Comparison of ENCODE assay signal across 10 mouse cellular contexts in the genomic region with DNA sequence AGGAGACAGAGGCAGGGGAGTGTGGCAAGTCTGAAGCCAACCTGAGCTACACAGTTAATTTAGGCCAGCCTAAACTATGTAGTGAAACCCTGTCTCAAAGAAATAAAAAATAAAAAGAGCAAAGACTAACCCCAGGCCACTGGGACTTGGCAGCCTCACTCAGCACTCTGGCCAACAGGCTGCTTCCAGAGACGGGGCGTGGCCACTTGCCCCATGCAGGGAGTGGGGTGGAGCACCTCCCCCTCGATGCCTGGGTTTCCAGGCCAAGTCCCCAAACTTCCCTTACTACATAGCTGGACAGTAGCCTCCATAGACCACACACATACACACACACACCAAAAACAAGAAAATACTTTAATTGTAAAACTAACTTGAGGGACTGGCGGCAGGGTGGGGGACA. TPM values are rescaled to one million over a fixed set of nuclear protein-coding genes. Genes with fewer than 3 reads are reported as not detected.
DNase-seq lines count a peak whose midpoint lies in the region; ATAC-seq and TF ChIP-seq lines count a peak whose summit lies in the region.
"Had no signal": no experiment of that assay in that cellular context is flagged by ENCODE, and none has a peak within 500 bp of the region (broad histone marks: within the 10 kb centered on the region; RNA-seq: fewer than 3 reads in every experiment).

No protein-coding gene starts in this region.

- peak; percentile 63; the same call in 1 of the 2 replicates for ATAC-seq in kidney, embryonic 15.5 days (replicated peaks; ENCODE audit: low FRiP score)
- ATAC-seq in stomach, postnatal 0 days (ENCODE audit: low FRiP score, low TSS enrichment): peak; percentile 38; the same call in 1 of the 2 replicates
- no peak for ATAC-seq in midbrain, embryonic 14.5 days (ENCODE audit: low FRiP score, low TSS enrichment)

- no peak overlapping the region for H3K4me2 ChIP-seq in kidney, embryonic 15.5 days
- no peak overlapping the region for H3K4me2 ChIP-seq in stomach, postnatal 0 days (replicated peaks; ENCODE audit: low read depth)
- no peak overlapping the region for H3K4me2 ChIP-seq in midbrain, embryonic 14.5 days (ENCODE audit: low read length)
- H3K4me2 ChIP-seq: midbrain, embryonic 12.5 days had no signal

- no peaks in the 10 kb centered on the region for H3K9me3 ChIP-seq in kidney, embryonic 15.5 days (replicated peaks)
- no peaks in the 10 kb centered on the region for H3K9me3 ChIP-seq in stomach, postnatal 0 days (ENCODE audit: control insufficient read depth, low read length)
- no peaks in the 10 kb centered on the region for H3K9me3 ChIP-seq in midbrain, embryonic 14.5 days (ENCODE audit: control insufficient read depth, low read length)
- H3K9me3 ChIP-seq: midbrain, embryonic 12.5 days had no signal

- peak; percentile 68 for DNase-seq in testis, postnatal 10 days (ENCODE audit: low spot score)
- no peak for DNase-seq in testis, postnatal 14 days (ENCODE audit: low spot score)
- DNase-seq in gastrocnemius, postnatal 10 days: peak; percentile 62
- peak; percentile 60 for DNase-seq in stomach, postnatal 0 days (ENCODE audit: low spot score)
- DNase-seq in midbrain, embryonic 14.5 days: no peak
- no peak for DNase-seq in left cerebral cortex, postnatal 25 days (ENCODE audit: low spot score in 2 of 2)

- H3K27me3 ChIP-seq in kidney, embryonic 15.5 days: no peaks in the 10 kb centered on the region
- H3K27me3 ChIP-seq in stomach, postnatal 0 days (ENCODE audit: control insufficient read depth, insufficient read depth, low read length): no peaks in the 10 kb centered on the region
- H3K27me3 ChIP-seq in midbrain, embryonic 14.5 days (ENCODE audit: control insufficient read depth, insufficient read depth, low read length): no peaks in the 10 kb centered on the region
- H3K27me3 ChIP-seq: midbrain, embryonic 12.5 days had no signal

- 38% methylated on average over 4 of the region's 4 CpGs for WGBS in kidney, embryonic 15.5 days
- 36% methylated on average over 4 of the region's 4 CpGs for WGBS in stomach, postnatal 0 days
- 86% methylated on average over 4 of the region's 4 CpGs for WGBS in midbrain, embryonic 14.5 days

- peaks cover 58% of the 10 kb centered on the region for H3K36me3 ChIP-seq in kidney, embryonic 15.5 days
- peaks cover 12% of the 10 kb centered on the region for H3K36me3 ChIP-seq in stomach, postnatal 0 days (ENCODE audit: control insufficient read depth, insufficient read depth, low read length)
- H3K36me3 ChIP-seq in midbrain, embryonic 14.5 days (ENCODE audit: control insufficient read depth, insufficient read depth, low read length): peaks cover 34% of the 10 kb centered on the region

- no peak for TF ChIP-seq EP300 in stomach, postnatal 0 days (optimal IDR thresholded peaks at IDR 0.05)

- H3K9ac ChIP-seq in kidney, embryonic 15.5 days: no peak overlapping the region
- no peak overlapping the region for H3K9ac ChIP-seq in stomach, postnatal 0 days (ENCODE audit: low read length)
- H3K9ac ChIP-seq in midbrain, embryonic 14.5 days (replicated peaks; ENCODE audit: low read length): no peak overlapping the region
- H3K9ac ChIP-seq: midbrain, embryonic 12.5 days had no signal

- peaks cover 23% of the 10 kb centered on the region for H3K4me1 ChIP-seq in kidney, embryonic 15.5 days
- H3K4me1 ChIP-seq in stomach, postnatal 0 days (replicated peaks; ENCODE audit: control insufficient read depth, insufficient read depth): 0 out of 2 replicates have a peak, but pooled peaks cover 2% of the 10 kb centered on the region
- peaks cover 4% of the 10 kb centered on the region; the same call in 1 of the 2 replicates for H3K4me1 ChIP-seq in midbrain, embryonic 14.5 days (ENCODE audit: control insufficient read depth, insufficient read depth, low read length)

- H3K4me3 ChIP-seq in kidney, embryonic 15.5 days (replicated peaks): no peak overlapping the region
- no peak overlapping the region for H3K4me3 ChIP-seq in stomach, postnatal 0 days (ENCODE audit: low read depth, low read length)
- no peak overlapping the region for H3K4me3 ChIP-seq in midbrain, embryonic 14.5 days (replicated peaks; ENCODE audit: low read depth, low read length)
- H3K4me3 ChIP-seq: midbrain, embryonic 12.5 days had no signal

- TF ChIP-seq CTCF in stomach, postnatal 0 days (IDR thresholded peaks at IDR 0.05; ENCODE audit: low read depth): no peak

- peak overlapping the region; percentile 73 for H3K27ac ChIP-seq in kidney, embryonic 15.5 days
- peak overlapping the region; percentile 30; the same call in 1 of the 2 replicates for H3K27ac ChIP-seq in stomach, postnatal 0 days (replicated peaks)
- no peak overlapping the region for H3K27ac ChIP-seq in midbrain, embryonic 14.5 days (replicated peaks; ENCODE audit: low read depth, low read length)
- H3K27ac ChIP-seq: midbrain, embryonic 12.5 days had no signal

- intact Hi-C loops in left cerebral cortex, postnatal 25 days (cut with DNase I): no loop called here

RNA-seq across cellular contexts. Expression of gene Nccrp1, which starts 11.4 kb away (rescaled TPM):
- total RNA-seq in gastrocnemius, postnatal 10 days (2021): not detected
- polyA plus RNA-seq in kidney, embryonic 15.5 days (2015; fragmentation: Nextera tagmentation; extraction: Ambion mirVana): 0.14 TPM in 1 of 2 replicates, not detected in the other
- polyA plus RNA-seq in stomach, postnatal 0 days (2015; fragmentation: Nextera tagmentation; extraction: Ambion mirVana): 20.1 and 27.2 TPM in 2 replicates
- polyA plus RNA-seq in midbrain, embryonic 14.5 days (2014; fragmentation: Nextera tagmentation; extraction: Ambion mirVana): 0.13 TPM in 1 of 2 replicates, not detected in the other
- under 1 TPM; 0.46 to 0.50 TPM for total RNA-seq in left cerebral cortex, postnatal 25 days (2021)
- polyA plus RNA-seq: heart, embryonic 14.5 days; midbrain, embryonic 12.5 days had no signal

RNA-seq across cellular contexts. Expression of gene Sycn, which starts 17.8 kb away (rescaled TPM):
- not detected for total RNA-seq in gastrocnemius, postnatal 10 days (2021)
- not detected in 2 replicates for polyA plus RNA-seq in kidney, embryonic 15.5 days (2015; fragmentation: Nextera tagmentation; extraction: Ambion mirVana)
- polyA plus RNA-seq in stomach, postnatal 0 days (2015; fragmentation: Nextera tagmentation; extraction: Ambion mirVana): 87.1 and 87.6 TPM in 2 replicates
- polyA plus RNA-seq in midbrain, embryonic 14.5 days (2014; fragmentation: Nextera tagmentation; extraction: Ambion mirVana): not detected in 2 replicates
- not detected for total RNA-seq in left cerebral cortex, postnatal 25 days (2021)
- polyA plus RNA-seq: brain, embryonic 14.5 days; heart, embryonic 14.5 days; midbrain, embryonic 12.5 days had no signal

RNA-seq across cellular contexts. Expression of gene Ifnl3, which starts 35.9 kb away (rescaled TPM):
- total RNA-seq in gastrocnemius, postnatal 10 days (2021): not detected
- not detected in 2 replicates for polyA plus RNA-seq in kidney, embryonic 15.5 days (2015; fragmentation: Nextera tagmentation; extraction: Ambion mirVana)
- polyA plus RNA-seq in stomach, postnatal 0 days (2015; fragmentation: Nextera tagmentation; extraction: Ambion mirVana): not detected in 2 replicates
- not detected in 2 replicates for polyA plus RNA-seq in midbrain, embryonic 14.5 days (2014; fragmentation: Nextera tagmentation; extraction: Ambion mirVana)
- total RNA-seq in left cerebral cortex, postnatal 25 days (2021): not detected
- polyA plus RNA-seq: brain, embryonic 14.5 days; heart, embryonic 14.5 days; midbrain, embryonic 12.5 days had no signal

RNA-seq across cellular contexts. Expression of gene Samd4b, which starts 39.5 kb away (rescaled TPM):
- total RNA-seq in gastrocnemius, postnatal 10 days (2021): 10 to 100 TPM; 24.7 to 27.5 TPM
- 28.8 and 33.6 TPM in 2 replicates for polyA plus RNA-seq in kidney, embryonic 15.5 days (2015; fragmentation: Nextera tagmentation; extraction: Ambion mirVana)
- polyA plus RNA-seq in stomach, postnatal 0 days (2015; fragmentation: Nextera tagmentation; extraction: Ambion mirVana): 9.8 and 12.0 TPM in 2 replicates
- polyA plus RNA-seq in midbrain, embryonic 14.5 days (2014; fragmentation: Nextera tagmentation; extraction: Ambion mirVana): 27.2 and 29.5 TPM in 2 replicates
- 10 to 100 TPM; 65.2 to 68.7 TPM for total RNA-seq in left cerebral cortex, postnatal 25 days (2021)

RNA-seq across cellular contexts. Expression of gene Pak4, which starts 39.5 kb away (rescaled TPM):
- 1 to 10 TPM; 5.5 to 7.0 TPM for total RNA-seq in gastrocnemius, postnatal 10 days (2021)
- polyA plus RNA-seq in kidney, embryonic 15.5 days (2015; fragmentation: Nextera tagmentation; extraction: Ambion mirVana): 63.9 and 72.1 TPM in 2 replicates
- polyA plus RNA-seq in stomach, postnatal 0 days (2015; fragmentation: Nextera tagmentation; extraction: Ambion mirVana): 33.9 and 34.1 TPM in 2 replicates
- polyA plus RNA-seq in midbrain, embryonic 14.5 days (2014; fragmentation: Nextera tagmentation; extraction: Ambion mirVana): 12.3 and 15.6 TPM in 2 replicates
- 1 to 10 TPM; 8.1 to 8.3 TPM for total RNA-seq in left cerebral cortex, postnatal 25 days (2021)

Comparison
In these comparisons a context has a peak if more than half of its experiments do, and no peak if none do; other contexts are left out.
1. DNase-seq: peak in testis, postnatal 10 days (single experiment), gastrocnemius, postnatal 10 days (single experiment) and stomach, postnatal 0 days (single experiment); none in testis, postnatal 14 days (single experiment), midbrain, embryonic 14.5 days (single experiment) and left cerebral cortex, postnatal 25 days (0 of 2).
2. RNA of gene Nccrp1, which starts 11.4 kb away (polyA plus RNA-seq): 20.1 to 27.2 TPM in stomach, postnatal 0 days; 0.13 TPM in midbrain, embryonic 14.5 days and 0.14 TPM in kidney, embryonic 15.5 days; every median in the first group is over 10 times any median in the second.
3. RNA of gene Sycn, which starts 17.8 kb away (polyA plus RNA-seq): 87.1 to 87.6 TPM in stomach, postnatal 0 days; not detected in kidney, embryonic 15.5 days and not detected in midbrain, embryonic 14.5 days; every median in the first group is over 10 times any median in the second.